Mouse (Mus musculus): Measurements from ENCODE around the gene Rnf128. TPM values are rescaled to one million over a fixed set of nuclear protein-coding genes. Genes with fewer than 3 reads are reported as not detected.

Gene Rnf128
- polyA plus RNA-seq (2015; fragmentation: Nextera tagmentation; extraction: Ambion mirVana), result 25.2 and 29.9 TPM in 2 replicates

- no peaks in the 10 kb centered on the region for H3K9me3 ChIP-seq
- no peak within 1 kb of the TSS for H3K4me3 ChIP-seq
- ATAC-seq (ENCODE audit: extremely low read depth, insufficient number of reproducible peaks, low FRiP score, low TSS enrichment), result no peak
- no peak within 1 kb of the TSS for H3K9ac ChIP-seq
- no peaks in the 10 kb centered on the region for H3K36me3 ChIP-seq
- H3K27me3 ChIP-seq (replicated peaks), result no peaks in the 10 kb centered on the region
- no peak within 1 kb of the TSS for H3K4me2 ChIP-seq
- WGBS, result 61% methylated on average over 8 of the region's 8 CpGs
- H3K4me1 ChIP-seq, result no peaks in the 10 kb centered on the region
- H3K27ac ChIP-seq (replicated peaks), result no peak within 1 kb of the TSS
These were observed at the start of gene Rnf128 for GRCm38 (mm10) chrX:139562925-139563461. Rnf128 (plus strand) TSS chrX:139563316.

- no peak for ATAC-seq (ENCODE audit: extremely low read depth, insufficient number of reproducible peaks, low FRiP score, low TSS enrichment)
- Histone ChIP-seq H3K27me3 (replicated peaks) (no peaks in the 10 kb centered on the region), H3K36me3 (no peaks in the 10 kb centered on the region), H3K9me3 (no peaks in the 10 kb centered on the region), H3K4me2 (no peak overlapping the region), H3K4me1 (no peaks in the 10 kb centered on the region), H3K9ac (no peak overlapping the region), H3K4me3 (no peak overlapping the region), H3K27ac (replicated peaks) (no peak overlapping the region)
- 79% methylated on average over 2 of the region's 2 CpGs for WGBS
These were observed 47.0 kb upstream of the Rnf128 start for GRCm38 (mm10) chrX:139516156-139516555.

GRCm38 (mm10) chrX:139519251-139519650 is 43.9 kb upstream of the Rnf128 start:
- ATAC-seq (ENCODE audit: extremely low read depth, insufficient number of reproducible peaks, low FRiP score, low TSS enrichment), result no peak
- H3K4me2 ChIP-seq, result no peak overlapping the region
- H3K4me1 ChIP-seq, result no peaks in the 10 kb centered on the region
- no peak overlapping the region for H3K9ac ChIP-seq
- no peak overlapping the region for H3K4me3 ChIP-seq
- no peaks in the 10 kb centered on the region for H3K9me3 ChIP-seq
- no peak overlapping the region for H3K27ac ChIP-seq (replicated peaks)
- no peaks in the 10 kb centered on the region for H3K27me3 ChIP-seq (replicated peaks)
- no peaks in the 10 kb centered on the region for H3K36me3 ChIP-seq
- 55% methylated on average over 2 of the region's 2 CpGs for WGBS

GRCm38 (mm10) chrX:139524303-139525091 is 38.6 kb upstream of the Rnf128 start:
- ATAC-seq (ENCODE audit: extremely low read depth, insufficient number of reproducible peaks, low FRiP score, low TSS enrichment), result no peak
- Histone ChIP-seq H3K4me1 (no peaks in the 10 kb centered on the region), H3K4me3 (no peak overlapping the region), H3K4me2 (no peak overlapping the region), H3K27ac (replicated peaks) (no peak overlapping the region), H3K9me3 (no peaks in the 10 kb centered on the region), H3K27me3 (replicated peaks) (no peaks in the 10 kb centered on the region), H3K36me3 (no peaks in the 10 kb centered on the region), H3K9ac (no peak overlapping the region)
- WGBS, result 61% methylated on average over 5 of the region's 5 CpGs

- no peak for ATAC-seq (ENCODE audit: extremely low read depth, insufficient number of reproducible peaks, low FRiP score, low TSS enrichment)
- H3K27ac ChIP-seq (replicated peaks), result no peak overlapping the region
- no peak overlapping the region for H3K4me2 ChIP-seq
- H3K4me3 ChIP-seq, result no peak overlapping the region
- WGBS, result 69% methylated on average over 2 of the region's 2 CpGs
- no peaks in the 10 kb centered on the region for H3K27me3 ChIP-seq (replicated peaks)
- H3K36me3 ChIP-seq, result no peaks in the 10 kb centered on the region
- no peaks in the 10 kb centered on the region for H3K9me3 ChIP-seq
- H3K9ac ChIP-seq, result no peak overlapping the region
- H3K4me1 ChIP-seq, result no peaks in the 10 kb centered on the region
These were observed 37.4 kb upstream of the Rnf128 start for GRCm38 (mm10) chrX:139525724-139526123.

GRCm38 (mm10) chrX:139526984-139527383 is 36.1 kb upstream of the Rnf128 start:
- no peaks in the 10 kb centered on the region for H3K36me3 ChIP-seq
- no peak overlapping the region for H3K4me3 ChIP-seq
- no peak for ATAC-seq (ENCODE audit: extremely low read depth, insufficient number of reproducible peaks, low FRiP score, low TSS enrichment)
- H3K9ac ChIP-seq, result no peak overlapping the region
- no peak overlapping the region for H3K27ac ChIP-seq (replicated peaks)
- no peaks in the 10 kb centered on the region for H3K9me3 ChIP-seq
- 52% methylated on average over 4 of the region's 4 CpGs for WGBS
- no peaks in the 10 kb centered on the region for H3K27me3 ChIP-seq (replicated peaks)
- H3K4me2 ChIP-seq, result no peak overlapping the region
- H3K4me1 ChIP-seq, result no peaks in the 10 kb centered on the region

- Histone ChIP-seq H3K4me1 (no peaks in the 10 kb centered on the region), H3K27ac (replicated peaks) (no peak overlapping the region), H3K9ac (no peak overlapping the region), H3K4me2 (no peak overlapping the region), H3K27me3 (replicated peaks) (no peaks in the 10 kb centered on the region), H3K9me3 (no peaks in the 10 kb centered on the region), H3K36me3 (no peaks in the 10 kb centered on the region), H3K4me3 (no peak overlapping the region)
- ATAC-seq (ENCODE audit: extremely low read depth, insufficient number of reproducible peaks, low FRiP score, low TSS enrichment), result no peak
These were observed 33.4 kb upstream of the Rnf128 start for GRCm38 (mm10) chrX:139529678-139530077.

GRCm38 (mm10) chrX:139532293-139532692 is 30.8 kb upstream of the Rnf128 start:
- no peak for ATAC-seq (ENCODE audit: extremely low read depth, insufficient number of reproducible peaks, low FRiP score, low TSS enrichment)
- 61% methylated on average over 4 of the region's 4 CpGs for WGBS

GRCm38 (mm10) chrX:139537641-139538397 is 25.3 kb upstream of the Rnf128 start:
- no peaks in the 10 kb centered on the region; the same call in 1 of the 2 replicates for H3K27me3 ChIP-seq (replicated peaks)
- H3K4me2 ChIP-seq, result no peak overlapping the region
- H3K9me3 ChIP-seq, result no peaks in the 10 kb centered on the region
- no peak overlapping the region for H3K27ac ChIP-seq (replicated peaks)
- no peaks in the 10 kb centered on the region for H3K36me3 ChIP-seq
- H3K9ac ChIP-seq, result no peak overlapping the region
- 69% methylated on average over 5 of the region's 5 CpGs for WGBS
- H3K4me3 ChIP-seq, result no peak overlapping the region
- ATAC-seq (ENCODE audit: extremely low read depth, insufficient number of reproducible peaks, low FRiP score, low TSS enrichment), result no peak
- no peaks in the 10 kb centered on the region for H3K4me1 ChIP-seq

More at GRCm38 (mm10) chrX:139532293-139532692, 30.8 kb upstream of the Rnf128 start:
- no peak overlapping the region for H3K4me2 ChIP-seq
- H3K27ac ChIP-seq (replicated peaks), result no peak overlapping the region
- no peaks in the 10 kb centered on the region; the same call in 1 of the 2 replicates for H3K27me3 ChIP-seq (replicated peaks)
- no peak overlapping the region for H3K4me3 ChIP-seq
- no peak overlapping the region for H3K9ac ChIP-seq
- no peaks in the 10 kb centered on the region for H3K4me1 ChIP-seq
- no peaks in the 10 kb centered on the region for H3K36me3 ChIP-seq
- H3K9me3 ChIP-seq, result no peaks in the 10 kb centered on the region

GRCm38 (mm10) chrX:139543726-139544125 is 19.4 kb upstream of the Rnf128 start:
- H3K4me2 ChIP-seq, result no peak overlapping the region
- no peaks in the 10 kb centered on the region for H3K9me3 ChIP-seq
- no peak overlapping the region for H3K27ac ChIP-seq (replicated peaks)
- H3K36me3 ChIP-seq, result no peaks in the 10 kb centered on the region
- no peak for ATAC-seq (ENCODE audit: extremely low read depth, insufficient number of reproducible peaks, low FRiP score, low TSS enrichment)
- WGBS, result 63% methylated on average over 7 of the region's 7 CpGs
- H3K9ac ChIP-seq, result no peak overlapping the region
- no peak overlapping the region for H3K4me3 ChIP-seq
- H3K4me1 ChIP-seq, result no peaks in the 10 kb centered on the region
- no peaks in the 10 kb centered on the region for H3K27me3 ChIP-seq (replicated peaks)

GRCm38 (mm10) chrX:139550456-139550855 is 12.7 kb upstream of the Rnf128 start:
- no peak for ATAC-seq (ENCODE audit: extremely low read depth, insufficient number of reproducible peaks, low FRiP score, low TSS enrichment)
- Histone ChIP-seq H3K9me3 (no peaks in the 10 kb centered on the region), H3K9ac (no peak overlapping the region), H3K4me1 (no peaks in the 10 kb centered on the region), H3K4me3 (no peak overlapping the region), H3K27me3 (replicated peaks) (no peaks in the 10 kb centered on the region), H3K36me3 (no peaks in the 10 kb centered on the region), H3K4me2 (no peak overlapping the region), H3K27ac (replicated peaks) (no peak overlapping the region)
- WGBS, result 70% methylated on average over 5 of the region's 5 CpGs

Measured in heart, embryonic 13.5 days (tissue).